Mouse (Mus musculus): ENCODE data around the gene Aicda. TPM values are rescaled to one million over a fixed set of nuclear protein-coding genes. Genes with fewer than 3 reads are reported as not detected.
"Not testable (repeated sequence)": the region's sequence is repeated elsewhere in the genome, so short reads cannot be mapped to it uniquely, and the experiment has no call there.

The Aicda gene
- 1 to 10 TPM in 2 of 3 experiments, under 1 TPM in 1; 0.39 to 3.3 (median 1.2) TPM for polyA plus RNA-seq (2017; shearing (Covaris generic))

GRCm38 (mm10) chr6:122553606-122554005 is at the start of gene Aicda:
Gene Aicda (plus strand): TSS chr6:122553801.
- ATAC-seq, result no peak

- ATAC-seq, result no peak
Measured at GRCm38 (mm10) chr6:122505041-122505440, 48.6 kb upstream of the Aicda start.

GRCm38 (mm10) chr6:122505545-122505944 is 48.1 kb upstream of the Aicda start, which contains the start of gene Mfap5:
Gene Mfap5 (plus strand): TSS chr6:122505845.
- ATAC-seq, result no peak

GRCm38 (mm10) chr6:122508494-122508893 is 45.1 kb upstream of the Aicda start:
- no peak for ATAC-seq

GRCm38 (mm10) chr6:122512914-122513878 is 40.4 kb upstream of the Aicda start:
- no peak for ATAC-seq

- ATAC-seq, result no peak
Measured at GRCm38 (mm10) chr6:122514312-122514711, 39.3 kb upstream of the Aicda start.

- ATAC-seq, result not testable (repeated sequence)
Measured at GRCm38 (mm10) chr6:122515762-122516161, 37.8 kb upstream of the Aicda start.

GRCm38 (mm10) chr6:122517668-122518067 is 35.9 kb upstream of the Aicda start:
- ATAC-seq, result no peak

GRCm38 (mm10) chr6:122519384-122519783 is 34.2 kb upstream of the Aicda start:
- ATAC-seq, result no peak

- ATAC-seq, result no peak
Measured at GRCm38 (mm10) chr6:122522595-122522994, 31.0 kb upstream of the Aicda start.

- ATAC-seq, result no peak
Measured at GRCm38 (mm10) chr6:122523289-122523688, 30.3 kb upstream of the Aicda start.

GRCm38 (mm10) chr6:122527596-122527995 is 26.0 kb upstream of the Aicda start:
- peak; percentile 94 for ATAC-seq

- ATAC-seq, result no peak
Measured at GRCm38 (mm10) chr6:122528136-122528535, 25.5 kb upstream of the Aicda start.

- no peak for ATAC-seq
Measured at GRCm38 (mm10) chr6:122531466-122532174, 22.0 kb upstream of the Aicda start.

- peak; percentile 91 for ATAC-seq
Measured at GRCm38 (mm10) chr6:122532883-122533302, 20.7 kb upstream of the Aicda start.

GRCm38 (mm10) chr6:122534032-122534431 is 19.6 kb upstream of the Aicda start:
- no peak for ATAC-seq

GRCm38 (mm10) chr6:122539564-122539963 is 14.0 kb upstream of the Aicda start:
- ATAC-seq, result no peak

GRCm38 (mm10) chr6:122542459-122542858 is 11.1 kb upstream of the Aicda start:
- ATAC-seq, result not testable (repeated sequence)

- no peak for ATAC-seq
Measured at GRCm38 (mm10) chr6:122543574-122543973, 10.0 kb upstream of the Aicda start.

GRCm38 (mm10) chr6:122544672-122545071 is 8.9 kb upstream of the Aicda start:
- ATAC-seq, result no peak

- no peak for ATAC-seq
Measured at GRCm38 (mm10) chr6:122545289-122545882, 8.2 kb upstream of the Aicda start.

GRCm38 (mm10) chr6:122545948-122546347 is 7.7 kb upstream of the Aicda start:
- no peak for ATAC-seq

- no peak for ATAC-seq
Measured at GRCm38 (mm10) chr6:122554102-122554501, 501 bp downstream of the Aicda start.
